Mouse (Mus musculus): ENCODE measurements around the gene Ankrd65. TPM values are rescaled to one million over a fixed set of nuclear protein-coding genes. Genes with fewer than 3 reads are reported as not detected.
"Not testable (repeated sequence)": the region's sequence is repeated elsewhere in the genome, so short reads cannot be mapped to it uniquely, and the experiment has no call there.

The Ankrd65 gene
- under 1 TPM in 1 of 2 experiments, not detected in 1; 0.31 TPM for total RNA-seq (2021)
- long read RNA-seq, experiment 1 = 0 reads
- long read RNA-seq, experiment 2 = 0 reads

DNA sequence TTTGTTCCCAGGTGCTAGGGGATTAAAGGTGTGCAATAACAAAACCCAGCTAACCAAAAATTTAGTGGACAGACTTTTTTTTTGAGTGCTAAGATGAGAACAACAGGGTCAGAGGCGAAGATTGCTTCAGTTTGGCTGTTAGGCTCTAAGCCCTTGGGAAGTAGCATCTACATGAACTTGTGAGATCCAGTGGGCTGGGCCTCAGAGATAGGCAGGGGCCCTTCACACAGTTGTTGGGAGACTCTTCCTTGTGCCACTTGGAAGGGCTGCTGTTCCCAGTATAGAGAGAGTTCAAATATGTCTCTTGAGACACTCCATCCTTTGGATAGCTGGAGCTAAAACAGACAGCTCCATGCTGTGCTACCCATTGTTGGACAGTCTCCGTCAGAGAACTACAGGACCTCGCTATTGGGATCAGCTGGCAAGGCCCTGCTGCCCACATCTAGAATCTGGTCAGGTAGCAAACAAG, at the start of gene Ankrd65:
Ankrd65 (plus strand) TSS at position 419 of the 469 bp plus-strand sequence.
- intact Hi-C loops (cut with DNase I) = no loop called here
- DNase-seq (ENCODE audit: low spot score in 2 of 2) = no peak

DNA sequence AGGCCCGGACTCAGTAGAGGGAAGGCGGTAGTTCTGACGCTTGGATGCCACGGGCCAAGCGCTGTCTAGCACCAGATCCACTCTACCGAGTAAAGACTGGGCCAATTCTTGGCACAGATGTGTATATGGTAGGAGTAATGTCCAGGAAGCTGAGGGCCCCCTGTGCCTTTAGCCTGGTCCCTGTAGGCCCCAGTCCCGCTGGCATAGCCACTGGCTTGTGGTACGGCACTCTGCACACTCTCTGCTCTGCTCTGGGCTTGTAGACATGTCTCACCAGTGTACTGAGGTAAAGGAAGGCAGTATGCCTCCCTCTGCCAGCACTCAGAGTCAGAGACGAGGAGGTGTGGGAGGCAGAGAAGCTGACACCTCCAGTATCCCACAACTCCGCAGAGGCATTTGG, 49.6 kb upstream of the Ankrd65 start:
- intact Hi-C loops (cut with DNase I); DNase-seq (ENCODE audit: low spot score in 2 of 2): not testable (repeated sequence)

DNA sequence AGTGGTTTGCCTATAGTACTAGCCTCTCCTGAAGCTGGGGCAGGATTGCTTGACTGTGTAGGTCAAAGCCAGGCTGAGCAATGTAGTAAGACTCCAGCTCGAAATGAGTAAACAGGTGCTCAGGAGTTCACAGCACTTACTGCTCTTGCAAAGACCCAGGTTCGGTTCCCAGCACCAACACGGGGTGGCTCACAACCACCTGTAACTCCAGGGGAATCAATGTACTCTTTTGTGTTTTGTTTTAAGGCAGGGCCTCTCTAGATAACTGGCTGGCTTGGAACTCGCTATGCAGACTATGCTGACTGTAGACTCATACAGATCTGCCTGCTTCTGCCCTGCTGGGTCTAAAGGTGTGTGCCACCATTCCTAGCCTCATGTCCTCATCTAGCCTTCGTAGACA, 47.6 kb upstream of the Ankrd65 start:
- intact Hi-C loops (cut with DNase I) = no loop called here
- DNase-seq (ENCODE audit: low spot score in 2 of 2) = no peak

DNA sequence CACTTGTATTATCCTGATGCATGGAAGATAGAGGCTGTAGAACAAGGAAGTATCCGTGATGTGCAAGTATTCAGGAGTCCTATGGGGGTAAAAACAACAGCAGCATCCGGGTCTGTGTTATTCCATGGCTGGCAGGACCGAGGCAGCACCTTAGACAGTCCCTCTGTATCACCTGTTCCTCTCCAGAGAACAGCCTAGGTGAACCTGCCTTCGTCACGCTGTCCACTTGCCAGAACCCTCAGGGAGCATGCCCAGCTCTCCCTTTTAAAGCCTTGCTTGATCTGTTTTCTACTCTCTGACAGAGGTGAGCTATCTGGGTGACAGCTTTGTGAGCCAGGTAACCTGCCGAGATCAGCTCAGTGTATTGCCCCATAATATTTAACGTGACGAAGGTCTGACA, 45.8 kb upstream of the Ankrd65 start:
- intact Hi-C loops (cut with DNase I) = no loop called here
- DNase-seq (ENCODE audit: low spot score in 2 of 2) = no peak

DNA sequence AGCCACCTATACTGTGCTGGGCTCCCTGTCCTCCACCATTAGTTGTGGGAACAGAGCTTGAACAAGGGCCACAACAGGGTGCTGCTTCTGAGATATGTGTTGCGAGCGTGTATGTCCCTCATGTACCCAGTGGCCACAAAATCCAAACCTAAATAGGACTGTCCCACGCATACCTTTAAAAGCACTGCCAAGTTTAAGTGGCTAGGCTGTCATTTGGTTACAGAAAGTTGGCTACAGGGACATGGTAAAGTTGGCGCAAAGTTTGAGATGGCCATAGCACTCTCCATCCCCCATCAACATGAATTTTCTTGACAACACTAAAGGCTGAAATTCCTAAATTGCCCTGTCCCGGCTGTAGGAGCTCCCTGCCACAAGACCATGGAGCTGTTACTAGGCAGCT, 45.1 kb upstream of the Ankrd65 start:
- no peak for DNase-seq (ENCODE audit: low spot score in 2 of 2)
- intact Hi-C loops (cut with DNase I) = no loop called here

DNA sequence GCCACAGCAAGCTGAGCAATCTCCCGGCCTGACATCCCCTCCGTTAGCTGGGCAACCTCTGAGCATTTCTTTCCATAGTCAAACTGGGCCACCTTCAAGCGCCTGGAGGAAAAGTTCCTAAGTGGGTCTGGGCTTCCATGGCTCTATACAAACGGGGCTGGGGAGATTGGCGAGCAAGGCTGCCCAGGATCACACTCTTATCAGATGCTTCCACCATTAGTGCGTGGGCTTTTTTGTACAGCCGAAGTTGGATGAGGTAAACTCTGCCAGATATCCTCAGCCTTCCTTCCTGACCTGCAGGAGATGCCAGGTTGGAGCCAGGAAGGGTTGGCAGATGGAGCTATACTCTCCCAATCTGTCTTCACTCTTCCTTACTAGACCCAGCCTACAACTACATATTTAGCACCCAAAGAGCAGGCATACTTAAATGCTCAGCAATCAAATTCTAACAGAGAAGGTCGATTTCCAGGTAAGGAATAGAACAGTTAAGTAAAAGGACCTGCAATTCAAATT, 44.1 kb upstream of the Ankrd65 start:
- DNase-seq (ENCODE audit: low spot score in 2 of 2) = no peak
- intact Hi-C loops (cut with DNase I) = no loop called here

DNA sequence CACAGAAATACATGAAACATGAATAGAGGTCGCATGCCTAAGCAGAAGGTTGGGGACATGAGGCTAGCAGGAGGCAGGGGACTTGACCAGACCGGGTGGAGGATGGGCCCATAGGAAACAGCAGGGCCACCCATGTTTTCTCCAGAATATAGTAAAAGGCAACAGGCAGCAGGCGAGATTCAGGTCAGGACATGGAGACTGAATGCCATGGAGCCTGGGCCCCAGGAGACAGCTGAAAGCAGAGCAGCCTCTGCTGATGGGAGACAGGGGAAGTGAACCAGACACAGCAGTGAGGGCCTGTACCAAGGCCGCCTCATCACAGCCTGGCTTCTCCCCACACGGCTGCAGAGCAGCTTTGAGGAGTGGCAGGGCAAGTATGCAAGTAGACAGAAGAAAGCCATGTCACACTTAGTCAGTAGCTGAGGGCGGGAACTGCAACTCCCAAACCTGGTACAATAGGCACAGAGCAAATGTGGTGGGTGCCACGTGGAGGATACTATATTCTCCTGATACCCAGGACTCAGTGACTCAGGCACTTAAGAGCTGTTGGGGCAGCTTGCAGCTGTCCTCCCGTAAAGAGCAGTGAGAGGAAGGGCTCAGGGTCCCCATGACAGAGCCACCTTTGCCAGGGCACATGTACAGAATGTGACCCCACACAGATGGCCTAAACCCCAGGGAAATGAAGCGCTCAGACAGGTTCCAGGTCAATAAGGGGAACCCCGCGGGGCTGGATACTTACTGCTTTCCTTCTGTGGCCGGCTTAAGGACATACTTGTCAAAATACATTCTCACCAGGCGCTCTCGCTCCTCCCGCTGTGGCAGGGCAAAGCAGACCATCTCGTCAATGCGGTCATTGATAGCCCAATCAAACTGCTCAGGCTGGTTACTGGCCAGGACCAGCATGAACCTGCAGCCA, 43.4 kb upstream of the Ankrd65 start:
- intact Hi-C loops (cut with DNase I) = no loop called here
- DNase-seq (ENCODE audit: low spot score in 2 of 2) = no peak

DNA sequence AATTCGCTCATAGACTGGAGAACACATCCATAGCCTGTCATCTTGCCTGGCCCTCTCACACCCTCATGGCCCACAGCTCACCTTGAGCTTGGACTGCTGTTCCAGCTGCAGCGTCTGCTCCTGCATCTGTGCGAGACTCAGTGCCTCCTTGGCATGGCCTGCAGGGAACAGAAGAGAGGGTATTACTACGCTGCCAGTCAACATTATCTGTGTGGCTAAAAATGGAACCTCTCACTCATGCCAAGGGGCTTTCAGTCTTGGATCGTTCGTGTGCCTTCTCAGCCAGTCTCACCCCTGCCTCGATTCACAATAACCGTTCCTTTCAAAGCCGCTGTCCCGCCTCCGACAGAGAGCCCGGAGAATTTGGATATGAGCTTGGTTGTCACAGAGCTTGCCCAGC, 33.2 kb upstream of the Ankrd65 start:
- intact Hi-C loops (cut with DNase I) = no loop called here
- DNase-seq (ENCODE audit: low spot score in 2 of 2) = no peak

DNA sequence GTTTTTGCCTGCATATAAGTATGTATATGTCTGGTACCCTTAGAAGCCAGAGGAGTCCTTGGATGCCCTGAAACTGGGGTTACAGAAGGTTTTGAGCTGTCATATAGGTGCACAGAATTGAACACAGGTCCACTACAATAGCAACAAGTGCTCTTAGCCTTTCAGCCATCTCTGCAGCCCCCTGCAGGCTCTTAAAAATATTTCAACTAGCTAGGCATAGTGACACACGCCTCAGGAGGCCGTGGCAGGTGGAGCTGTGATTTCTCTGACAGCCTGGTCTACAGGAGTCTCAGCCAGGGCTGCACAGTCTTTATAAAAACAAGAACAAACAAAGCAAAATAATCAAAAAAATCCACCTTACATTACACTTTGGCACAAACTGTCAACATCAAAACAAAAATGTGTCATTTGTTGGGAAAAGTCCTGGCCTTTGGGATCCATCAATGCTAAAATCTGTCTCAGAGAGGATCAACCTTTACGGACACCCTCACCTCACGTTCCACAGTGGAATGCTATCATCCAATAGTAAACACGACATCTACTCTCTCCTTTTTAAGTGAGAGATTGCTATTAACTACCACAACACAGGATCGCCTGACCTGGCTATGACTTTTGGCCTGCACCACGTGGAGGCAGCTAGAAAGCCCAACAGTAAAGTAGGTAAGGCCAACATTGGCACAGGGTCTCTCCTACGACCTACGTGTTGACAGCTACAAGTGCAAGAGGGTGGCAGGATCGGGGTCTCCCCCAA, 30.2 kb upstream of the Ankrd65 start:
- no peak for DNase-seq (ENCODE audit: low spot score in 2 of 2)
- intact Hi-C loops (cut with DNase I) = no loop called here

DNA sequence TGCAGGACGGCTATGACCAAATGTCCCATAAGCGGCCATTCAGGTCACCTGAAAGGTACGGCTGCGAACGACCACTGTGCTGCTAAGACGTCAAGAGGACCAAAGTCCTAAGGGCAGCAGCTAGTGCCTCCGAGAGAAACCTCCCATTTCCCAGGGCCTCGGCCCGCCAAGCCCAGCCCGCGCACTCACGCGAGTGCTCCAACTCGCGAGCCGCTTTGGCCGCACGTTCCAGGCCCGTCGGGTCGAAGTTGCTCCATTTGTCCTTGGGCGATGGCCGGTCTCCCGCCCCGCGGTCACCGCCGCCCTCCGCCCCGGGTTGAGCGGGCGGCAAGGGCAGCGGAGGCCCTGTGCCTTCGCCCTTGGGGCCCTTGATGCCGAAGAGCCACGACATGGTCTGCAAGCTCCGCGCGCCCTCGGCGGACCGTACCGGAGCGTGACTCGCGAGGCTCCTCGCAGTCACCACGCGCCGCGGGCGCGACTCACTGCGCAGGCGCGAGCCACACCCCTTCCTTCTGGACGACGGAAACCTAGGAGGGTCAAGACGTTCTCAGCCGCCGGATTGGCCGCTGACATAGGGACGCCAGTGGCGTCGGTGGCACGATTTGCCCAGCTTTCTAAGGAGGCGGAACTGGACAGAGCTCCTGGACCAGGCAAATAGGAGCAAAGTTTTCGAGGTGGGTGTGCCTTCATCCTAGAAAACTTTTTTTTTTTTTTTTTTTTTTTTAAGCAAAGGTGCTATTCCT, 29.5 kb upstream of the Ankrd65 start, which contains the start of gene Atad3a:
Atad3a (minus strand) TSS at position 481 of the 743 bp plus-strand sequence.
- intact Hi-C loops (cut with DNase I) = no loop called here
- DNase-seq (ENCODE audit: low spot score in 2 of 2) = peak; percentile 98 to 99

DNA sequence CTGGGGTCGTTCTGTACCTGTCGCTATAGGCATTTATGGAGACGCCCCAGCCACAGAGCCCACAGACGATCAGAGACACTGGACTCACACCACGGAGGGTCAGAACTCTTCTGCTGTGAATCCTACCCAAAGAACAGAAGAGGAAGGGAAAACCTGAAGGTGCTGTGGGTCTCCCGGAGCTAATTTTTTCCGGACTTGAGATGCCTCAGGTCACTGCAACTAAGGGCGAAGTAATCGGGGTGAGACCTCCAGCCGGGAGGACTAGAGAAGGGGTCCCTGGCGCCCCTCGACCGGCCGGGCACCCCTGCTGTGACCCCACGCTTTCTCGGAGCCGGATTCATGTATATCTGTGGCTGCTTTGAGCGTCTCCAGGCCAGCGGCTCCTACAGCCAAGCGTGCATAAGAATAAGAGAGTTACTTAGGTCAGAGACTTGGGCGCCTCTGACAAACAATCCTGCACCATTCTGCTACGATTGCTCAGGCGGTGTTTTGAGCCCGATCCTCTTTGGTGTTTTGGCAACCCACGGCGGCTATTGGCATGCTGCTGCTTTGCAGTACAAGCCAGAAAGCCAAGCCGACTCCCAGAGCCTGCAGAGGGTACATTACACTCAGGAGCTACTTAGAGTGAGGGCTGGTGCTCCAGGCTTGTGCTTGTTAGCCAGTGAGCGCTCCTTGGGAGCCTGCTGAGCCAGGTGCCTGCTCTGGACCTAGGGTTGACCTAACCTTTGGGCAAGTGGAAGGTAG, 28.7 kb upstream of the Ankrd65 start:
- no peak for DNase-seq (ENCODE audit: low spot score in 2 of 2)
- intact Hi-C loops (cut with DNase I) = no loop called here

DNA sequence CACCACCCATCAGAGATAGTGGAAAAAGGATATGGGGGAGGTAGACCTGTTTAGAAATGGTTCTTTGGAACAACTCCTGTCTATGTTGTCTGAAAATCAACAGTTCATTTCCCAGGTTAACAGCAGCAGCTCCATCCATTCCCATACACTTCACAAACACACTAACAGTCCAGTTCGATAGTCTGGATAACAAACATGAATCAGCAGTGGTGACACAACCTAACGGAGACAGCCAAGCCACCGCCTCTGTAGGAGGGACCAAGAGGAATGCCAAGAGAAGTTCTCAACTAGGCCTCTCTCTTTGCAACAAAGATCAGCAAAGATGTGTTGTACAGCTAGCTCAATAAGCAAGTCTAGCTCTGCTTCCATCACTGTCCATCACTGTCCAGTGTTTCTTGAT, 27.9 kb upstream of the Ankrd65 start:
- DNase-seq (ENCODE audit: low spot score in 2 of 2) = no peak
- intact Hi-C loops (cut with DNase I) = no loop called here

DNA sequence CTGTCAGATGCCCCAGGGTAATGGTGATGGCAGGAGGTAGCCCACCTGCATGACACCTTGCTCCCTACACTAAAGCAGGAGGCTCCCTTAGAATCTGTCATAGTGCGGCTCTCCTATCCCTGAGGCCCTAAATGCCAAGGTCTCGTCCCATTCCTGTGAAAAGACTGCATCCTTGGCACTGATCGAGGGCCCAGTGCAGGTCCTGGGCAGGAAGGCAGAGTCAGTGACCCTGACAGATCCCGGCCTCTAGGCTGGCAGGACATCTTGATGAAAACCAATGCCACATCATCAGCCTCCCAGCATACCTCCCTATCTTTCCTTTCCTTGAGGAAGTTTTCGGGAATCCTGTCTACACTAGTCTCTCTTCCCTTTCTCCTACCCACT, 20.8 kb upstream of the Ankrd65 start:
- DNase-seq (ENCODE audit: low spot score in 2 of 2) = no peak
- intact Hi-C loops (cut with DNase I) = no loop called here

DNA sequence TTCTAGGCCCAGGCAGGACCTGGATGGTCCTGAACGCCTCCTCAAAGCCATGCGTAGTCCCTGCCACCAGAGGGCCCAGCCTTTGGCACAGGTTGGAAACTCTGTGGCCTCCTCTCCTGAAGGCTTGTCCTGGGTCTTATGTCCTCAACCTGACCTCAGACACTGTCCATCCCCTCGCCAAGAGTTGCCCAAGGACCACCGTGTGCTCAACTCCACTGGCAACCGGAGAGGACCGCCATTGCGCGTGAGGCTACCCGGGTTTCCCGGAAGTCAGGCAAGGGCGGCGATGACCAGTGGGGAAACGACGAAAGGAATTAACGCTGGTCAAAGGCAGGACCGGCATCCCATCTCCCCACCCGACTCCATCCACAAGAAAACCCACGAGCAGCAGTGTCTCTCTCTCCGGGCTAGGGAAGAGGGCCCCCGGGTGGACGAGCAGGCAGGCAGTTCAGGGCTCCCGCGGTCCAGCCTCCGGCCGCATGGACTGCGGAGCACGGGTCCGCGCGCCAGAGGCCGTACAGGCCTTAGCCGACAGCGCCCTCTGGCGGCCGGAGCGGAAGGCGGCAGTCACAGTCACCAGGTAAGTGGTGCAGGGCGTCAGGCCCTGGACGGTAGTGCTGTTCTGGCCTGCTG, 20.2 kb upstream of the Ankrd65 start:
- peak; percentile 85 to 93 for DNase-seq (ENCODE audit: low spot score in 2 of 2)
- intact Hi-C loops (cut with DNase I) = no loop called here

DNA sequence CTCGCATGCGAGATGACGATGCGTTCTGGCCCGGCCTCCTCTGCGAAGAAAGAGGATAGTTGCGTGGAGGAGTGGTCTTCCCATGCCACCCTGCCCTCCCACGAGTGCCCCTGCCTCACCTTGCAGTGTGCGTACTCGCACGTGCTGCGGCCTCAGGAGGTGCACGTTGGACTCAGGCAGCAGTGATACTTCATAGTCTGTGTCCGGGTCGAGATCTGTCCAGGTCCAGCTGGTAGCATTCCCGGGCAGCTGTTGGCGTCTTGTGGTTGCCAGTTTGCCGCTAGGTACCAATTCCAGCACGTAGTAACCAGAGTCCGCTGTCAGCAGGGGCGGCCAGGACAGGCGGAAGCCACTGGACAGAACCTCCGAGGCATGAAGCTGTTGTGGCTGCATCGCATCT, 19.6 kb upstream of the Ankrd65 start:
- DNase-seq (ENCODE audit: low spot score in 2 of 2) = no peak
- intact Hi-C loops (cut with DNase I) = no loop called here

DNA sequence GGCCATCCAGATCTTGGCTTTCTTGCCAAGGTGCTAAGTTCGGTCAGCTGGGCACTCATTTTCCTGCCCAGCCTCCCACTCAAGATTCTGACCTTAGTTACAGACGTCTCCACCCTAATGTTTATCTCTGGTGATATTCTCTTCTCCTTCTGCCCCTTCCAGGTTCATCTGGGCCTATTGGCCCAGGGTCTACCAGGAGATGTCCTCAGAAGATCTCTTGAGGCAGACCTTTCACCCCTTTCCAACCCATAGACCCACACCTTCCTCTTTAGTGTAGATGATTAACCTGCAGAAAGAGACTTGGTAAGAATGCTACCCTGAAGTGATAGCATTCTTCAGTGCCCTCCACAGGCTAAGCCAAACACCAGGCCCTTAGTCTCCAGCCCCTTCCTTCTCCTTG, 18.5 kb upstream of the Ankrd65 start:
- intact Hi-C loops (cut with DNase I) = no loop called here
- DNase-seq (ENCODE audit: low spot score in 2 of 2) = no peak

DNA sequence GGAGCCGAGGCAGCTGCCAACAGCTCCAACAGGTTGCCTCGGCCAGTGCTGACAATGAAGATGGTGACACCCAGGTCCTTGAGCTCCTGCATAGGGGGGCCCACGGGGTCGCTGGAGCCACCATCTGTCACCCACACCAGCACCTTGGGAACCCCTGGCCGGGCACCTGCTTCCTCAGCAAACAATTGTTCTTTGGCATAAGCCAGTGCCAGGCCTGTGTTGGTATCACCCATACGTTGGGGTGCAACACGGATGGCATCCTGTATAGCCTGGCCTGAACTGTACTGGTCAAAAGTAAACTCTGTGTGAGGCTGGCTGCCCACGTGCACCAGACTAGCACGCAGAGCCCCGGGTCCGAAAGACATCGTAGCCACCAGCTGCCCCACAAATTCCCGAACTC, 17.5 kb upstream of the Ankrd65 start:
- DNase-seq (ENCODE audit: low spot score in 2 of 2) = no peak
- intact Hi-C loops (cut with DNase I) = no loop called here

DNA sequence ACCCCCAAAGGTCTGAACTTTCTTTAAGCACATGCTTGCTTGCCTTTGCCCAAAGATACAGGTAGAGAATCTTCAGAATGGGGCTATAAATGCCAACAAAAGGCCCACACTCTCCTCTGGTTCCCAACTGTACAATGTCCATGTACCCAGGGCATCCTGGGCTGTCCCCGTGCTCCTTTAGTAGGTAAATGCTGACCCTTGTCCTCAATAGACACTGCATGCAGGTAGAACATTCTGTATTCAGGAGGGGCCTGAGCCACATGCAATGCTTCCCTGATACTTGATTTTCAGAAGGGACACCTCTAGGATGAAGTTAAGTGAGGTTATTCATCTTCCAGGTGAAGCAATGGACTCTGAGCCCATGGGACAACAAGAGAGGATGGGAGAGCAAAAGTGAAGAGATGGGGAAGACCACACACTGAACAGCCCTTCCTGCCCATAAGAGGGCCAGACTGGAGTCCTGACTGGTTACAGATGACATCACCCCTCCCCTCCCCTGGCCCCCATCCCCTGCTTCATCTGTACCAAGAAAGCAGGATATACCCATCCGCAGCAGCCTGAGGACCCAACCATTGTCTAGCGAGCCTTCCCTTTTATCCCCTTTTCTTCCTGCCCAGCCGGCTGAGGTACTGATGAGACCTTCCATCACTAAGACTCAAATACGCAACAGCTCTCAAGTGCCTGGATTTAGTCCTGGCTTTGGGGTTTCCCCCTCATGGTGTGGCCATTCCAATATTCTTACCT, 16.7 kb upstream of the Ankrd65 start:
- intact Hi-C loops (cut with DNase I) = no loop called here
- no peak for DNase-seq (ENCODE audit: low spot score in 2 of 2)

Data from left cerebral cortex, postnatal 14 days (tissue).